Mouse (Mus musculus) lung, postnatal 10 days (tissue): ENCODE results near the gene Hexb.
"Not testable (repeated sequence)": the region's sequence is repeated elsewhere in the genome, so short reads cannot be mapped to it uniquely, and the experiment has no call there.

Experiments
- DNase-seq: peaks from one replicate; pipeline ENCODE4 v3.0.0; 2021

Hexb gene

GRCm38 (mm10) chr13:97178943-97179342, 19.2 kb downstream of the Hexb start:
- no peak for DNase-seq

GRCm38 (mm10) chr13:97176731-97177130, 21.4 kb downstream of the Hexb start:
- DNase-seq: no peak

- peak; percentile 16 for DNase-seq
Observed at GRCm38 (mm10) chr13:97175520-97176264, 22.5 kb downstream of the Hexb start.

- DNase-seq: peak; percentile 51
Observed at GRCm38 (mm10) chr13:97145834-97146233, 52.3 kb downstream of the Hexb start.

GRCm38 (mm10) chr13:97142321-97142720, 55.8 kb downstream of the Hexb start:
- no peak for DNase-seq

- not testable (repeated sequence) for DNase-seq
Observed at GRCm38 (mm10) chr13:97138404-97138931, 59.7 kb downstream of the Hexb start.

- DNase-seq: peak; percentile 93
Observed at GRCm38 (mm10) chr13:97137466-97138400, 60.4 kb downstream of the Hexb start, which contains the start of the genes Gfm2 and Nsa2. Gene Gfm2, plus strand, starts transcription at chr13:97137937. Gene Nsa2, minus strand, starts transcription at chr13:97137937.

- not testable (repeated sequence) for DNase-seq
Observed at GRCm38 (mm10) chr13:97130413-97130812, 67.7 kb downstream of the Hexb start.

- DNase-seq: not testable (repeated sequence)
Observed at GRCm38 (mm10) chr13:97129654-97130053, 68.5 kb downstream of the Hexb start.
